Mouse (Mus musculus): ENCODE measurements around the gene 2300009A05Rik. TPM values are rescaled to one million over a fixed set of nuclear protein-coding genes. Genes with fewer than 3 reads are reported as not detected.

2300009A05Rik gene
- polyA plus RNA-seq, 1 experiment from 2014 or later, result 61.6 TPM

- Histone ChIP-seq H3K4me1 (peaks cover 40% of the 10 kb centered on the region), H3K27ac (replicated peaks) (no peak overlapping the region), H3K36me3 (peaks cover 12% of the 10 kb centered on the region), H3K4me3 (no peak overlapping the region), H3K9me3 (no peaks in the 10 kb centered on the region), H3K4me2 (no peak overlapping the region), H3K27me3 (replicated peaks) (no peaks in the 10 kb centered on the region), H3K9ac (no peak overlapping the region)
- 80% methylated on average over 6 of the region's 6 CpGs for WGBS
- no peak for ATAC-seq (ENCODE audit: extremely low read depth, insufficient number of reproducible peaks, low FRiP score, low TSS enrichment)
Observed at GRCm38 (mm10) chr9:63346029-63346428, 53.0 kb downstream of the 2300009A05Rik start.

Other genes starting within 250 kb of the 2300009A05Rik start
- gene Map2k5, start 21.3 kb downstream of the 2300009A05Rik start, polyA plus RNA-seq (2015; fragmentation: Nextera tagmentation; extraction: Ambion mirVana), result 26.4 and 26.6 TPM in 2 replicates
- gene Iqch, start 203.2 kb upstream of the 2300009A05Rik start, polyA plus RNA-seq (2015; fragmentation: Nextera tagmentation; extraction: Ambion mirVana), result 0.08 TPM in 1 of 2 replicates, not detected in the other
- gene Aagab, start 203.4 kb upstream of the 2300009A05Rik start, polyA plus RNA-seq (2015; fragmentation: Nextera tagmentation; extraction: Ambion mirVana), result 21.8 and 23.1 TPM in 2 replicates